Mouse (Mus musculus): Measurements from ENCODE around the gene Trp53i11.

Gene Trp53i11

DNA sequence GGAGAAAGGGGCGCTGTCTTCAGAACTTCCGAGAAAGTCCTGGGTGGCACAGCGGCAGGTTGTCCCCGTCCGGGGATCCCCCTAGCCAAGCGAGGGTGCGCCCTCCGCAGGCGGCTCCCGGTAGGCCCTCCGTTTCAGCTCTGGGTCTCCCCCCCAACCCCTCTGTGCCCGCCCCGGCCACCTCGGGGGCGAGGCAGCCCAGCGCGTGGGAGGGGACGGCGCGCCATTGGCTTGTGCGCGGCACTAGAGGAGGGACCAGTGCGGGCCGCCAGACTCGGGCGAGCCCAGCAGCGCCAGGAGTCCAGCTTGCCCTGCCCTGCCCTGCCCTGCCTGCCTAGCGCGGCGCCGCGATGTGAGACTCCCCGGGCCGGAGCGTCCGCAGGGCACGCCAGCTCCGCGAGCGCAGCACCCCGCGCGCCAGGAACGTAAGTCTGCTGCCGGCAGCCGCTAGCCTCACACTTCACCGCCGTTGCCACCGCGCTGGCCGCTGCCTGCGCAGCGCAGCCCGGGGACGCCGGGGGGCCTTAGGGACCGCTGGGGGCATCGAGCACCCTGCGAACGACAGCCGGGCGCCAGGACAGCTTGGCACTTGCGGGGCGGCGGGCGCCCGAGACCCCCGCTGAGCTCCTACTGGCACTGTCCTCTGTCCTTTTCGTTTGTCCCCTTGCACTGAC, at the start of gene Trp53i11:
Gene Trp53i11, plus strand, starts transcription at position 226 of the 674 bp plus-strand sequence.
- no peak for DNase-seq (ENCODE audit: low read depth, low spot score)

- DNase-seq (ENCODE audit: low read depth, low spot score): no peak
Measured at GRCm38 (mm10) chr2:93139476-93139875, 47.9 kb upstream of the Trp53i11 start.

DNA sequence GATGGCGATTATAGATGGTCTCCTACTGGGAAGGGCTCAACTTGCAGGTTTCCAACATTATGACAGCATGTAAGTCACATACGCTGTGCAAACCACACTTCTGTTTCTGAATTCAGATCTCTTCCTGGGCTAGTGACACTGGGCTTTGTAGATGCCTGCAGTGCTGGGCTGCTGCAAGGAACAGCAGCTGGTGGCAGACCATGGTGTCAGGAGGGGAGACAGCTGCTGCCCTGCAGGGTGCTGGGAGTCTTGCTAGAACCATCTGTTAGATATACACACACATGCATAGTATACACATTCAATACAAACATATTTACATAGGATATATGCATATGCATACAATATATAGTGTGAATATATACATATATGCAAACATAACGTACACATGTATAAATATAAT, 46.0 kb upstream of the Trp53i11 start:
- DNase-seq (ENCODE audit: low read depth, low spot score): no peak

GRCm38 (mm10) chr2:93142616-93143015, 44.7 kb upstream of the Trp53i11 start:
- no peak for DNase-seq (ENCODE audit: low read depth, low spot score)

DNA sequence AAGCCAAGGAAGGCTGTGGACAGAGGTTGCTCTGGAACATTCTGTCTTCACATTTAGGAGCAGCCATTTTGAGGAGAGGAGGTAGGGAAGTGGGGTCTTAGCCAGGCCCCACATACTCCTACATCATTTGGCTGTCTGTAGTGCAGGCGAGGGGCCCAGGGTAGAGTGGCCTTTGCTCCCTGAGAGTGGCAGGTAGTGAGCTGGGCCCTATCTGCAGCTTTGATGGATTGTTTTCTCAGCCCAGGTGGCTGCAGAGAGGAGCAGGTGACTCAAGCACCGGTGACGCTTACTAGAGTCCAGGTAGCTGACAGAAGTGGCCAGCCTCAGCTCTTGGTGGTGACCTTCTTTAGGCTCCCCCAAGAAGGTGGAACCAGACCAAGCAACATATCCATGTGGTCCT, 43.2 kb upstream of the Trp53i11 start:
- DNase-seq (ENCODE audit: low read depth, low spot score): no peak

- DNase-seq (ENCODE audit: low read depth, low spot score): no peak
Measured at GRCm38 (mm10) chr2:93150009-93150408, 37.3 kb upstream of the Trp53i11 start.

GRCm38 (mm10) chr2:93150673-93151450, 36.5 kb upstream of the Trp53i11 start:
- no peak for DNase-seq (ENCODE audit: low read depth, low spot score)

DNA sequence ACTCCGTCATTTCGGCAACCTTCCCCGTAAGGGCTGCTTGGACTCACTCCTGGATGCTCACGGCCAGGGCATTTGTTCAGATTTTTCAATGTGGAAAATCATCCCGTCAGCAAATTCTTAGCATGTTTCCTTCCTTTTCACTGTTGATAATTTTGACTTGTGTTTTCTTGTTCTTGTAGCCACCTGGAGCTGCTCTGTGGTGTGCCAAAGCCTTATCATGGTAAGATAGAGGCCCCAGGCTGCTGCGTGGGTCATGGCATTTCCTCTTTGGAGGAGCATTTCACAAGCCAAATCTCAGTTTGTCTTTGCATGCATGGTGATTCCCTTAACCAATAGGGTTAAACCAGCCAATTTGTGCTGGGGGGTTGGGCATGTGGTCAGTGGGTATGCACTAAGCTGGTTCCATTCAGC, 35.2 kb upstream of the Trp53i11 start:
- DNase-seq (ENCODE audit: low read depth, low spot score): no peak

- no peak for DNase-seq (ENCODE audit: low read depth, low spot score)
Measured at GRCm38 (mm10) chr2:93152883-93153491, 34.4 kb upstream of the Trp53i11 start.

DNA sequence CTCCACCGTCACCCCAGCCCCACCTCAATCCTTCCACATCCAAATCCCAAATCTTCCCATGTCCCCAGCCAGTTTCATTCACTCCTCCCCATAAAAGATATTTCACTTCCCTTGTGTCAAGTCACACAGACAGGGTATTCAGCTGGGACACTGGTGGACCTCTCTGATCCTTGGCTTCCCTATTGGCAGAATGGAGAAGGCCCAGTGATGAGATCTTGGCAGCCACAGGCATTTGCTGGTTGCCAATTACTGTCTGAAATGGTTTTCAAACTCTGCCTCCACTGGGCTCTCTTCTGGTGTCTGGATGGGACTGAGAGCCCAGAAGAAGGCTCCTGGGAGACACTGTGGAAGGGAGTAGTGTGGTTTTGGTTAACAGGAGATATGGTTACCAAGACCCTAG, 33.5 kb upstream of the Trp53i11 start:
- DNase-seq (ENCODE audit: low read depth, low spot score): no peak

- DNase-seq (ENCODE audit: low read depth, low spot score): no peak
Measured at GRCm38 (mm10) chr2:93154486-93155032, 32.8 kb upstream of the Trp53i11 start.

DNA sequence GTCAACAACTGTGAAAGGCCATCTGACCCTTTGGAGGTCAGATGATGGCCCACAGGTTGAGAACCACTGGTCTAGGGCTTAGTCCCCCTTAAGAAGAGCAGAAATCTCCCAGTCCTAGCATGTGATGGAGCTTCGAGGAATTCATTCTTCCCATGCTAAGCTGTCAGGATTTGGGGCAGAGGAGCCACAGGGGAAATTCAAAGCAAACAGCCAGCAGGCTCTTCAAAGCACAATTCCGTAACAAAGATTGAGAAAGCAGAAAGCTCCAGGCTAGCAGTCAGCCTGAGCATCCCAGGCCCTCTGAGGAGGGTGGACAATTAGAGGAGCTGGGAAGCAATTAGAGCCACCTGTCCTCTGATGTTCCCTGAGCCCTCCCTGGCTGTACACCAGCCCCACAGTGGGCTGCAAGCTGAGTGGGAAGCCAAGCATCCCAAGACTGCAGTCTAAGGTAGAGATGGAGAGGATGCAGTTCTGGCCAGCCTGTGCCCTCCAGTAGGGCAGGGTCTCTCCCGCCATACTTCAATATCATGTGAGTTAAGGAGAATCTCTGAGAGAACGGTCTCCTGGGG, 26.8 kb upstream of the Trp53i11 start:
- DNase-seq (ENCODE audit: low read depth, low spot score): no peak

DNA sequence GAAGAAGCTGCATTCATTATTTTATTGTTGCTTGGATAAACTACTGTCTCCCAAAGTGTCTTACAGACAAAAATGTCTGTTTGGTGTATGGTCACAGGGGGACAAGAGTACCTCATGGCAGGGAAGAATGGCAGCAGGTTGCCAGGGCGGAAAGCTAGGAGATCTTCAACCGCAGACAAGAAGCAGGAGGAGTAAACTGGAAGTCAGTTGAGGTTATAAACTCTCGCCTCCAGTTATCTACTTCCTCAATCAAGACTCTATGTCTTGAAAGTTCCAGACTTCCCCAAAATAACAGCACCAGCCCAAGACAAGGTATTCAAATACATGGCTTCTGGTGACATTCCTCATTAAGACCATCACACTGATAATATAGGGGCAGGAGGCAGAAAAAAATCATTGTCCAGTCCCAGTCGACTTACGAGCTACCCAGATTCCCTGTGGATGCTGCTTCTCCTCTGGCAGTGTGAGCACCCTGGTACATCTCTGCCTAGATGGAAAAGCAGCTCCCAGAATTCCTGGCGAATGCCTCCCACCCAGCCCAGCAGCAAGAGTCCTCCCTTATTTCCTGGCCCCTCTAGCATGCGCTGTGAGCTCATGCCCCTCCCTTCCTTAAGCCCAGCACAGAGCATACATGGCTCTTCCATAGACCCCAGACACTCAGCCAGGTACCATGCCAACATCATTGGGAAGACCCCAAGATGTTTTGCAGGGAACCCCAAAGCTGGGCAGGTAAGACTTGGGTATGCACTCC, 25.3 kb upstream of the Trp53i11 start:
- DNase-seq (ENCODE audit: low read depth, low spot score): no peak

DNA sequence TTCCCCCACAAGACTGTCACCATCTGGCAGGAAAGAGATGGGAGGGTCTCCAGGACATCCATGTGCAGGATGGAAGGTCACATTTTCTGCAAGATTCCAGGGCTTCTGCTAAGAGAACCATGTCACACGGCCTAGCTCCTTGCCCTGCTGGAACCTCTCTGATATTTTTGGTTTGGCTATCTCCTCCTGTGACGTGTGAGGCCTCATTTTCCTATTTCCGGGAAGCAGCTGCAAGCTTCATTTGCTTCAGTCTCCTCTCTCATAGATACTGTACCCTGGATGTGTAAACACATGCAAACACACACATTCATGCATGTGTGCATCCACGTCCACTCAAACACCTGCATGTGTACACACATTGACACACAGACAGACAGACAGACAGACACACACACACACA, 24.6 kb upstream of the Trp53i11 start:
- no peak for DNase-seq (ENCODE audit: low read depth, low spot score)

GRCm38 (mm10) chr2:93163317-93163716, 24.0 kb upstream of the Trp53i11 start:
- DNase-seq (ENCODE audit: low read depth, low spot score): no peak

GRCm38 (mm10) chr2:93163750-93164335, 23.5 kb upstream of the Trp53i11 start:
- no peak for DNase-seq (ENCODE audit: low read depth, low spot score)

DNA sequence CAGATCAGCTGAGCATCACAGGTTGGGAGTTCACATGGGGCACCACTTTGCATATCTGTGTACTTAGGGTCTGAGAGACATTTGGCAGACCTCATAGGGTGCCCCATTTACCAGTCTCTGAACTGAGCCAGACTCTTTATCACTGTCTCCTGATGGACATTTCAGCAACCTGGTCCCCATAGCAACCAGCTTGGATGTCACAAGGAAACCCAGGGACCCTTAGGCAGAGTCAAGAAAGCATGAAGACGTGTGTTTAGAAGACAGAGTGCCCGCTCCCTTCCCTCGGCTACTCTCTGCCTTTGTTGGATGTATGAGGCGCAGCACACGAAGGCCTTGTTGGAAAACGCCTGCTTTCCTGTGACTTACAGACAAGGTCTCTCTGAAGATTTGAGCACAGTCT, 21.1 kb upstream of the Trp53i11 start:
- no peak for DNase-seq (ENCODE audit: low read depth, low spot score)

GRCm38 (mm10) chr2:93166734-93167406, 20.5 kb upstream of the Trp53i11 start:
- DNase-seq (ENCODE audit: low read depth, low spot score): no peak

GRCm38 (mm10) chr2:93170156-93170844, 17.0 kb upstream of the Trp53i11 start:
- no peak for DNase-seq (ENCODE audit: low read depth, low spot score)

DNA sequence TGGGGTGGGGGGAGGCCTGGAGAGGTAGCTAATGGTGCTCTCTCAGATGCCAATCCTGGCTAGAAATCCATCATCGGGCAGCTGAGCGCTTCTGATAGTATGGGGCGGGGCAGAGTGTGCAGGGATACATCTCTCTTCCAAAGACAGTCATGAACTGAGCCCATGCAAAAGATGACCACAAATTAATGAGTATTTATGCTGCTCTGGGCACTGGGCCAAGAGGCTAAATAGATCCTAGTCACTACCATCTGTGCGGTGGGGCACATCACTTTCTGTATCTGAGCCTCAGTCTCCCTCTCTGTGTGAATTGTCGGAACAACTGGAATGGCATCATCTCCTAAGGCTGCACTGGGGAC, 16.5 kb upstream of the Trp53i11 start:
- DNase-seq (ENCODE audit: low read depth, low spot score): no peak
